Mouse (Mus musculus) midbrain, embryonic 16.5 days (tissue): ENCODE measurements around the gene Ltb. TPM values are rescaled to one million over a fixed set of nuclear protein-coding genes. Genes with fewer than 3 reads are reported as not detected.

Experiments used
- ATAC-seq: fragments of 200-750 bp; cut with Nextera tagmentation; 2 replicates; pipeline ENCODE4 v1.8.0; 2017; ENCODE audit warnings: moderate TSS enrichment
- H3K27ac ChIP-seq: fragments of 300-500 bp; sonication (generic); 2 replicates; pipeline ENCODE4 v1.5.1; 2014; ENCODE audit warnings: mild to moderate bottlenecking, low read length, mixed read lengths
- H3K27me3 ChIP-seq: fragments of 300-500 bp; sonication (generic); 2 replicates; pipeline ENCODE4 v1.6.1; 2014; ENCODE audit warnings: low read depth, low read length, mixed read lengths; ENCODE audit not compliant: control insufficient read depth, insufficient read depth
- H3K36me3 ChIP-seq: fragments of 300-500 bp; sonication (generic); 2 replicates; pipeline ENCODE4 v1.6.1; 2014; ENCODE audit warnings: mild to moderate bottlenecking, low read length, moderate library complexity, mixed read lengths; ENCODE audit not compliant: control insufficient read depth, insufficient read depth
- H3K4me1 ChIP-seq: fragments of 300-500 bp; sonication (generic); 2 replicates; pipeline ENCODE4 v1.6.1; 2014; ENCODE audit warnings: mild to moderate bottlenecking, low read length, mixed read lengths; ENCODE audit not compliant: control insufficient read depth, insufficient read depth
- H3K4me2 ChIP-seq: fragments of 300-500 bp; sonication (generic); 2 replicates; pipeline ENCODE4 v1.6.1; 2014; ENCODE audit warnings: mild to moderate bottlenecking, low read length, mixed read lengths
- H3K4me3 ChIP-seq: fragments of 300-500 bp; sonication (generic); 2 replicates; pipeline ENCODE4 v1.5.1; 2014; ENCODE audit warnings: low read depth, mild to moderate bottlenecking, low read length, moderate library complexity, mixed read lengths
- H3K9ac ChIP-seq: fragments of 300-500 bp; sonication (generic); 2 replicates; pipeline ENCODE4 v1.6.1; 2014; ENCODE audit warnings: low read depth, low read length, mixed read lengths
- H3K9me3 ChIP-seq: fragments of 300-500 bp; sonication (generic); replicated peaks from 2 replicates; pipeline ENCODE4 v1.6.1; 2014; ENCODE audit warnings: mild to moderate bottlenecking, low read length, mixed read lengths; ENCODE audit not compliant: control insufficient read depth, poor library complexity, severe bottlenecking
- WGBS: fragments of 180-500 bp; shearing (Covaris S2); extraction: QIAGEN DNeasy Blood & Tissue Kit; methylation state at CpG from one replicate; pipeline ENCODE4 v1.1.7; 2014; 5-methylcytosine and 5-hydroxymethylcytosine counted together
- polyA plus RNA-seq: library from polyadenylated mRNA; unstranded; fragments of >200 nt; fragmentation: Nextera tagmentation; extraction: Ambion mirVana; gene quantifications from 2 replicates; pipeline ENCODE4 v1.2.1, GENCODE M21; 2015

Gene Ltb
- polyA plus RNA-seq, 1 experiment from 2014 or later, result 0.62 TPM

GRCm38 (mm10) chr17:35172445-35173234 is 21.6 kb upstream of the Ltb start:
- no peaks in the 10 kb centered on the region for H3K27me3 ChIP-seq
- no peaks in the 10 kb centered on the region for H3K9me3 ChIP-seq
- no peak overlapping the region for H3K27ac ChIP-seq
- no peak for ATAC-seq
- no peaks in the 10 kb centered on the region for H3K36me3 ChIP-seq
- H3K4me3 ChIP-seq, result no peak overlapping the region
- no peaks in the 10 kb centered on the region for H3K4me1 ChIP-seq
- H3K4me2 ChIP-seq, result no peak overlapping the region
- WGBS, result 67% methylated on average over 11 of the region's 11 CpGs
- no peak overlapping the region for H3K9ac ChIP-seq

GRCm38 (mm10) chr17:35173329-35173728 is 20.9 kb upstream of the Ltb start:
- ATAC-seq, result no peak
- H3K4me1 ChIP-seq, result no peaks in the 10 kb centered on the region

GRCm38 (mm10) chr17:35174201-35174977 is 19.9 kb upstream of the Ltb start:
- Histone ChIP-seq H3K27ac (no peak overlapping the region), H3K4me3 (no peak overlapping the region), H3K4me2 (no peak overlapping the region), H3K36me3 (no peaks in the 10 kb centered on the region), H3K4me1 (no peaks in the 10 kb centered on the region), H3K9ac (no peak overlapping the region), H3K27me3 (no peaks in the 10 kb centered on the region), H3K9me3 (no peaks in the 10 kb centered on the region)
- ATAC-seq, result no peak
- WGBS, result 80% methylated on average over 8 of the region's 8 CpGs

More at GRCm38 (mm10) chr17:35173329-35173728, 20.9 kb upstream of the Ltb start:
- Histone ChIP-seq H3K27me3 (no peaks in the 10 kb centered on the region), H3K9me3 (no peaks in the 10 kb centered on the region), H3K27ac (no peak overlapping the region), H3K9ac (no peak overlapping the region), H3K4me2 (no peak overlapping the region), H3K4me3 (no peak overlapping the region), H3K36me3 (no peaks in the 10 kb centered on the region)
- 82% methylated on average over 3 of the region's 3 CpGs for WGBS

GRCm38 (mm10) chr17:35175382-35175781 is 18.9 kb upstream of the Ltb start:
- Histone ChIP-seq H3K4me1 (no peaks in the 10 kb centered on the region), H3K4me3 (no peak overlapping the region), H3K36me3 (no peaks in the 10 kb centered on the region), H3K9me3 (no peaks in the 10 kb centered on the region), H3K27me3 (no peaks in the 10 kb centered on the region), H3K9ac (no peak overlapping the region), H3K4me2 (no peak overlapping the region), H3K27ac (no peak overlapping the region)
- no peak for ATAC-seq
- WGBS, result 69% methylated on average over 6 of the region's 6 CpGs

- Histone ChIP-seq H3K9ac (no peak within 1 kb of the TSS), H3K4me3 (no peak within 1 kb of the TSS), H3K4me2 (no peak within 1 kb of the TSS), H3K27me3 (no peaks in the 10 kb centered on the region), H3K4me1 (no peaks in the 10 kb centered on the region), H3K9me3 (no peaks in the 10 kb centered on the region), H3K36me3 (no peaks in the 10 kb centered on the region), H3K27ac (no peak within 1 kb of the TSS)
- no peak for ATAC-seq
- WGBS, result 29% methylated on average over 2 of the region's 2 CpGs
Measured at GRCm38 (mm10) chr17:35175968-35176367, 18.3 kb upstream of the Ltb start, which contains the start of gene Aif1. Gene Aif1 (minus strand): TSS chr17:35176068.

- H3K9me3 ChIP-seq, result no peaks in the 10 kb centered on the region
- 15% methylated on average over 5 of the region's 5 CpGs for WGBS
- no peak overlapping the region for H3K27ac ChIP-seq
- no peaks in the 10 kb centered on the region for H3K27me3 ChIP-seq
- H3K4me2 ChIP-seq, result no peak overlapping the region
- H3K9ac ChIP-seq, result no peak overlapping the region
- H3K4me3 ChIP-seq, result no peak overlapping the region
- no peaks in the 10 kb centered on the region for H3K36me3 ChIP-seq
- no peak for ATAC-seq
- H3K4me1 ChIP-seq, result no peaks in the 10 kb centered on the region
Measured at GRCm38 (mm10) chr17:35178528-35178927, 15.7 kb upstream of the Ltb start.

- no peaks in the 10 kb centered on the region for H3K36me3 ChIP-seq
- H3K27me3 ChIP-seq, result no peaks in the 10 kb centered on the region
- H3K4me2 ChIP-seq, result no peak overlapping the region
- WGBS, result 81% methylated on average over 5 of the region's 5 CpGs
- H3K27ac ChIP-seq, result no peak overlapping the region
- ATAC-seq, result no peak
- H3K9ac ChIP-seq, result no peak overlapping the region
- H3K9me3 ChIP-seq, result no peaks in the 10 kb centered on the region
- no peak overlapping the region for H3K4me3 ChIP-seq
- no peaks in the 10 kb centered on the region for H3K4me1 ChIP-seq
Measured at GRCm38 (mm10) chr17:35180093-35180492, 14.1 kb upstream of the Ltb start.

GRCm38 (mm10) chr17:35185639-35186611 is 8.3 kb upstream of the Ltb start:
- no peaks in the 10 kb centered on the region for H3K27me3 ChIP-seq
- H3K9me3 ChIP-seq, result no peaks in the 10 kb centered on the region
- H3K36me3 ChIP-seq, result no peaks in the 10 kb centered on the region
- H3K4me3 ChIP-seq, result peak overlapping the region; percentile 26
- H3K4me1 ChIP-seq, result no peaks in the 10 kb centered on the region; the same call in 1 of the 2 replicates
- peak overlapping the region; percentile 60 for H3K4me2 ChIP-seq
- peak; percentile 58 for ATAC-seq
- peak overlapping the region; percentile 38 for H3K9ac ChIP-seq
- H3K27ac ChIP-seq, result peak overlapping the region; percentile 73
- 4% methylated on average over 17 of the region's 18 CpGs for WGBS
